Mouse (Mus musculus): ENCODE results near the gene Glo1.

GRCm38 (mm10) chr17:30549899-30550773, 76.5 kb downstream of the Glo1 start:
- no peak for TF ChIP-seq CTCF (IDR thresholded peaks at IDR 0.05; ENCODE audit: low read depth, low read length)
- TF ChIP-seq GATA1 (IDR thresholded peaks at IDR 0.05; ENCODE audit: borderline replicate concordance, low read length), result no peak
- no peak for TF ChIP-seq POLR2AphosphoS5 (IDR thresholded peaks at IDR 0.05; ENCODE audit: insufficient replicate concordance, low read depth, low read length)
- TF ChIP-seq TAL1 (conservative IDR thresholded peaks at IDR 0.05; ENCODE audit: low read depth, low read length), result no peak
- TF ChIP-seq GATA2 (IDR thresholded peaks at IDR 0.05; ENCODE audit: borderline replicate concordance, low read depth, low read length), result no peak

All from G1E (cell line).